Mouse (Mus musculus): ENCODE data around the gene Cnp. TPM values are rescaled to one million over a fixed set of nuclear protein-coding genes. Genes with fewer than 3 reads are reported as not detected.

The Cnp gene
- polyA plus RNA-seq, 1 experiment, result 138 TPM

GRCm38 (mm10) chr11:100626701-100627195 lies 52.0 kb downstream of the Cnp start:
- Histone ChIP-seq H3K4me3 (ENCODE audit: control insufficient read depth, insufficient read depth, low read length) (no peak overlapping the region), H3K27me3 (ENCODE audit: control insufficient read depth, insufficient read depth, low read length) (no peaks in the 10 kb centered on the region), H3K27ac (ENCODE audit: control insufficient read depth, insufficient read depth, low read length) (no peak overlapping the region), H3K36me3 (ENCODE audit: control insufficient read depth, insufficient read depth, low read length) (no peaks in the 10 kb centered on the region), H3K4me1 (replicated peaks; ENCODE audit: control insufficient read depth, insufficient read depth, low read length) (peaks cover 16% of the 10 kb centered on the region)
- peak; percentile 78 for DNase-seq
- TF ChIP-seq CTCF (IDR thresholded peaks at IDR 0.05; ENCODE audit: borderline replicate concordance, control insufficient read depth, extremely low read depth, insufficient read depth, low read length, poor library complexity) (peak; percentile 90), POLR2A (IDR thresholded peaks at IDR 0.05; ENCODE audit: control insufficient read depth, extremely low read depth, insufficient read depth, low read length, poor library complexity) (no peak)
- WGBS, result 25% methylated on average over 9 of the region's 9 CpGs

- H3K36me3 ChIP-seq (ENCODE audit: control insufficient read depth, insufficient read depth, low read length), result no peaks in the 10 kb centered on the region
- no peak overlapping the region for H3K27ac ChIP-seq (ENCODE audit: control insufficient read depth, insufficient read depth, low read length)
- H3K27me3 ChIP-seq (ENCODE audit: control insufficient read depth, insufficient read depth, low read length), result no peaks in the 10 kb centered on the region
- no peak overlapping the region for H3K4me3 ChIP-seq (ENCODE audit: control insufficient read depth, insufficient read depth, low read length)
- no peak for TF ChIP-seq CTCF (IDR thresholded peaks at IDR 0.05; ENCODE audit: borderline replicate concordance, control insufficient read depth, extremely low read depth, insufficient read depth, low read length, poor library complexity)
- TF ChIP-seq POLR2A (IDR thresholded peaks at IDR 0.05; ENCODE audit: control insufficient read depth, extremely low read depth, insufficient read depth, low read length, poor library complexity), result no peak
- 90% methylated on average over 5 of the region's 5 CpGs for WGBS
- no peak for DNase-seq
- peaks cover 16% of the 10 kb centered on the region for H3K4me1 ChIP-seq (replicated peaks; ENCODE audit: control insufficient read depth, insufficient read depth, low read length)
These were observed 53.4 kb downstream of the Cnp start for GRCm38 (mm10) chr11:100628056-100628455.

- Histone ChIP-seq H3K36me3 (ENCODE audit: control insufficient read depth, insufficient read depth, low read length) (no peaks in the 10 kb centered on the region), H3K4me1 (replicated peaks; ENCODE audit: control insufficient read depth, insufficient read depth, low read length) (peaks cover 13% of the 10 kb centered on the region), H3K4me3 (ENCODE audit: control insufficient read depth, insufficient read depth, low read length) (no peak overlapping the region), H3K27me3 (ENCODE audit: control insufficient read depth, insufficient read depth, low read length) (no peaks in the 10 kb centered on the region), H3K27ac (ENCODE audit: control insufficient read depth, insufficient read depth, low read length) (no peak overlapping the region)
- no peak for DNase-seq
- WGBS, result 46% methylated on average over 13 of the region's 13 CpGs
- TF ChIP-seq POLR2A (IDR thresholded peaks at IDR 0.05; ENCODE audit: control insufficient read depth, extremely low read depth, insufficient read depth, low read length, poor library complexity), result no peak
- TF ChIP-seq CTCF (IDR thresholded peaks at IDR 0.05; ENCODE audit: borderline replicate concordance, control insufficient read depth, extremely low read depth, insufficient read depth, low read length, poor library complexity), result no peak
These were observed 54.2 kb downstream of the Cnp start for GRCm38 (mm10) chr11:100628862-100629352.

- no peaks in the 10 kb centered on the region for H3K36me3 ChIP-seq (ENCODE audit: control insufficient read depth, insufficient read depth, low read length)
- DNase-seq, result no peak
- peaks cover under 1% of the 10 kb centered on the region; the same call in 1 of the 2 replicates for H3K27me3 ChIP-seq (ENCODE audit: control insufficient read depth, insufficient read depth, low read length)
- TF ChIP-seq CTCF (IDR thresholded peaks at IDR 0.05; ENCODE audit: borderline replicate concordance, control insufficient read depth, extremely low read depth, insufficient read depth, low read length, poor library complexity), result no peak
- no peak for TF ChIP-seq POLR2A (IDR thresholded peaks at IDR 0.05; ENCODE audit: control insufficient read depth, extremely low read depth, insufficient read depth, low read length, poor library complexity)
- whole genome bisulfite sequencing, result 37% methylated on average over 7 of the region's 7 CpGs
- H3K4me1 ChIP-seq (replicated peaks; ENCODE audit: control insufficient read depth, insufficient read depth, low read length), result no peaks in the 10 kb centered on the region
- no peak overlapping the region for H3K27ac ChIP-seq (ENCODE audit: control insufficient read depth, insufficient read depth, low read length)
- H3K4me3 ChIP-seq (ENCODE audit: control insufficient read depth, insufficient read depth, low read length), result no peak overlapping the region
These were observed 59.8 kb downstream of the Cnp start for GRCm38 (mm10) chr11:100634530-100634929.

GRCm38 (mm10) chr11:100640159-100640906 lies 65.6 kb downstream of the Cnp start:
- Histone ChIP-seq H3K36me3 (ENCODE audit: control insufficient read depth, insufficient read depth, low read length) (no peaks in the 10 kb centered on the region), H3K4me1 (replicated peaks; ENCODE audit: control insufficient read depth, insufficient read depth, low read length) (peaks cover 5% of the 10 kb centered on the region; the same call in 1 of the 2 replicates), H3K4me3 (ENCODE audit: control insufficient read depth, insufficient read depth, low read length) (no peak overlapping the region), H3K27me3 (ENCODE audit: control insufficient read depth, insufficient read depth, low read length) (peaks cover 4% of the 10 kb centered on the region; the same call in 1 of the 2 replicates), H3K27ac (ENCODE audit: control insufficient read depth, insufficient read depth, low read length) (no peak overlapping the region)
- TF ChIP-seq CTCF (IDR thresholded peaks at IDR 0.05; ENCODE audit: borderline replicate concordance, control insufficient read depth, extremely low read depth, insufficient read depth, low read length, poor library complexity), result peak; percentile 58; the same call in 1 of the 2 replicates
- no peak for TF ChIP-seq POLR2A (IDR thresholded peaks at IDR 0.05; ENCODE audit: control insufficient read depth, extremely low read depth, insufficient read depth, low read length, poor library complexity)
- 12% methylated on average over 52 of the region's 52 CpGs for WGBS
- peak; percentile 14 for DNase-seq

Other genes with a start within 250 kb of the Cnp start
- 2.0 and 2.4 TPM in 2 replicates for gene Gast, start 240.5 kb upstream of the Cnp start, polyA plus RNA-seq (2012; rRNA removed)
- gene Hap1, start 218.8 kb upstream of the Cnp start, polyA plus RNA-seq (2012; rRNA removed), result 7.7 and 8.6 TPM in 2 replicates
- gene Jup, start 177.1 kb upstream of the Cnp start, polyA plus RNA-seq (2012; rRNA removed), result 220 and 221 TPM in 2 replicates
- 22.3 and 23.6 TPM in 2 replicates for gene P3h4, start 160.1 kb upstream of the Cnp start, polyA plus RNA-seq (2012; rRNA removed)
- gene Fkbp10, start 159.2 kb upstream of the Cnp start, polyA plus RNA-seq (2012; rRNA removed), result 7.8 and 9.5 TPM in 2 replicates
- 129 and 136 TPM in 2 replicates for gene Nt5c3b, start 133.1 kb upstream of the Cnp start, polyA plus RNA-seq (2012; rRNA removed)
- gene Klhl10, start 133.0 kb upstream of the Cnp start, polyA plus RNA-seq (2012; rRNA removed), result 0.58 and 0.66 TPM in 2 replicates
- 8.0 and 10.4 TPM in 2 replicates for gene Klhl11, start 102.2 kb upstream of the Cnp start, polyA plus RNA-seq (2012; rRNA removed)
- 150 and 214 TPM in 2 replicates for gene Acly, start 46.9 kb upstream of the Cnp start, polyA plus RNA-seq (2012; rRNA removed)
- 0.58 and 1.1 TPM in 2 replicates for gene Ttc25, start 29.3 kb upstream of the Cnp start, polyA plus RNA-seq (2012; rRNA removed)
- gene Nkiras2, start 44.3 kb downstream of the Cnp start, polyA plus RNA-seq (2012; rRNA removed), result 64.6 and 68.4 TPM in 2 replicates
- 99.8 and 110 TPM in 2 replicates for gene Dnajc7, start 45.3 kb downstream of the Cnp start, polyA plus RNA-seq (2012; rRNA removed)
- gene Zfp385c, start 117.6 kb downstream of the Cnp start, polyA plus RNA-seq (2012; rRNA removed), result 0.32 and 0.55 TPM in 2 replicates
- gene Dhx58, start 129.4 kb downstream of the Cnp start, polyA plus RNA-seq (2012; rRNA removed), result 24.2 and 27.3 TPM in 2 replicates
- gene Kat2a, start 137.6 kb downstream of the Cnp start, polyA plus RNA-seq (2012; rRNA removed), result 56.4 and 58.1 TPM in 2 replicates
- gene Hspb9, start 138.9 kb downstream of the Cnp start, polyA plus RNA-seq (2012; rRNA removed), result 0.24 and 0.31 TPM in 2 replicates
- 290 and 304 TPM in 2 replicates for gene Rab5c, start 163.3 kb downstream of the Cnp start, polyA plus RNA-seq (2012; rRNA removed)
- 1.1 and 1.2 TPM in 2 replicates for gene Kcnh4, start 185.0 kb downstream of the Cnp start, polyA plus RNA-seq (2012; rRNA removed)
- gene Hcrt, start 188.0 kb downstream of the Cnp start, polyA plus RNA-seq (2012; rRNA removed), result 0.57 TPM in 1 of 2 replicates, not detected in the other
- gene Ghdc, start 196.1 kb downstream of the Cnp start, polyA plus RNA-seq (2012; rRNA removed), result 6.8 and 7.9 TPM in 2 replicates